Mouse (Mus musculus): ENCODE results near the gene Gm10097.

Gm10097 gene

DNA sequence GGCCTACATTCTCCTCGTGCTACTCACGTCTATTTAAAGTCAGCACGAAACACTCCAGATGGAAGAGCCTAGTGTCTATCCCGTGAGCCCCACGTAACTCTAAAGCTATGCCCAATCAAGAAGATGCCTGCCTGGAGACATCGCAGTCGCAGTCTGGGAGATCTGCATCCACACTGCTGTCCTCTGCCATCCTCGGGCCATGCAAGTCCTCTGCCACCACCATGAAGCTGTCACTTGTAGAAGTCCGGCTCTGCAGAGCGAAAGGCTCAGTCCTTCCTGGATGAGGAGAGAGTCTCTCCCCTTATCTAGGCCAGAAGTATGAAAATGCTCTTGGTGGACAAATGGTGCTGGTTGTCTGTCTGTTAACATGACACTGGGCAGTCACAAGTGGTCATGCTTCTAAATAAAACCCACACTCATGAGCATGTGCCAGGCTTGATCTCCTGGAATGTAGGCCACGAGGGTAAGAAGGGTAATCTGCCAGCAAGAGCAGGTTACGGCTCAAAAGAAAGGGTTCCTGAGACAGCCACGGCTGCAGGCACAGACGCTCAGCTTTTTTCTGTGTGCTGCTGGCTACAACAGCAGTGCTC lies at the start of gene Gm10097:
Gm10097 (plus strand) TSS at position 517 of the 590 bp plus-strand sequence.
- peak; percentile 53 to 54 for DNase-seq

DNA sequence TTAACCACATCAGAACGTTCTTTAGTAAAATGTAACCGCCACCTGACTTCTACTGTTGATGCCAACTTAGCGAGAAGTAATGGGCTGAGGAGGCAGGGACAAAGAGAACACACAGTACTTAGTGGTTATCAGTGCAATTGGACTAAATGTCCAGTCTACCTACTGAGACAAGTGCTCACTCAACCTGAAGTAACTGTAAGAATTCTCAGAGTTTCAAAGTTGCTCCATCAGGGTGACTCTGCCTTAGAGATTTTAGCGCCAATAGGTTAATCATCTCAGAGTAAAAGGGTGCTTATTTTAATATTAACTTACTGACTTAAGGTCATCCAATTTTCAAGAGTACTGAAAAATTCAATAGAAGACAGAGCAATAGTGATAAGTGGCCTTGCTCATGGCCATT lies 43.1 kb upstream of the Gm10097 start:
- DNase-seq = no peak

DNA sequence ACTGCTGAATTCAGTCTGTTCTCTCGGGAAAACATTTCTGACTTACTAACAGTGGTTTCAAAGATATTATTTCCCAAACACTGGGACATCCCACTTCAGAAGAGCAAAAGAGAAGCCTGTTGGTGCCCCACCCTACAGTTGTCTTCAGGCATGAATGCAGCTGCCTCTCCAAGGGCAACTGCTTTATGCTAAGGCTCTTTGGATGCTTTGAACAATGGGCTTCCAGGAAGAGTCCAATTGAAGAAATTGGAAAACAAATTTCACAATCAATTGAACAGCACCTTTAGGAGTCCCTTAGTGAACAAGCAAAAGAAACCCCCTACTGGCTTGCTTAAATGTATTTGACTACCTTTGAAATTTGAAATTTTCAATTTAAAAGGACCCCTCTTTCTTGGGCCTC lies 41.8 kb upstream of the Gm10097 start:
- DNase-seq = no peak

DNA sequence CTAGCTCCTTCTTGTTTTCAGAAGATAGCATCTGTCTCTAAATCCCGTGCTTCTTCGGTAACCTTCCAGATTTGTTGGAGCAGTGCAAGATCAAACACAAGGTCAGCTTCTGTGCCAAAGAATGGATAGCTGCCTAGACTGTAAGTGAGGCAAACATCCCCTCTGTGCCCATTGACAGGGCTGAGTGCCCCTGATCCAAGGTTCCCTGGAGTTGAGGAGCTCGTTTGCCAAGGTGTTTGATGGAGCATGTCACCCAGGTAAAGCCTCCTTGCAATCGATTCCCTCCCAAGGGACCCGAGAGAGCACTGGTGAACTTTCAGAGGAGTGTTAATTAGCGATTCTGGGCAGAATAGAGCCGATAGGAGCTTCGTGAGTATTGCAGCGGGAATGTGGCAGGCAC lies 40.7 kb upstream of the Gm10097 start:
- DNase-seq = no peak

DNA sequence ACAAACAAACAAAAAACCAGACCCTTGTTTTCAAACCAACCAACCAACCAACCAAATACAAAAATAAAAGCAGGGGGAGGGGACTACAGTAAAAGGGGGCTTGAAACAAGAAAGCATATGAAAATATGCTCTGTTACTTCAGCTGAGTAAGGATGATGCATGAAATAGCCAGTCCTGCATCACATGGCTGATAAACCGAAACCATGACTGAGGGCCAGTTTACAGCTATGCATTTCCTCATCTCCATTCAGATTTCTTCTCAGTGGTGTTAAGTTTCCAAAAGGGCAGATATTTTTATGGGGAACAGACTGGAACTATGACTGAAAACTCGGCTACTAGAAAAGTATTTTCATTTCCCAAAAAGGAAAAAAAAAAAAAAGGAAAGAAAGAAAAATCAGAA lies 39.8 kb upstream of the Gm10097 start:
- DNase-seq = no peak

DNA sequence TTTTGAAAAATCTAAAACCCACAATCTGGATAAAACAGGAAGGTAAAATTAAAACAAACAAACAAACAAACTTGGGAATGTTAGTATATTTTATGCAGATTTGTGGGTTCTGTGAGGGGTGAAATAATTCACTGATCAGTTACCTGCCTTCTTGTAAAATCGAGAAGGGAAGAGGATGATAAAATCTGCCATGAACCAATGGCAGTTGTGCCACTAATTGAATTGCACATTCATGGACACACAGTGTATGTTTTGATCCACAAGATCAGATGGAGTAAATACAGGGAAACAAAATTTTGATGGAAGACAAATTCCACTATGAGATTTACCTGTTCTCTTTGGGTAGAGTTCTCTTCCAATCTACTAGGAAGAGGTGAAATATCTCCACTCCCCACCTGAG lies 39.1 kb upstream of the Gm10097 start:
- no peak for DNase-seq

DNA sequence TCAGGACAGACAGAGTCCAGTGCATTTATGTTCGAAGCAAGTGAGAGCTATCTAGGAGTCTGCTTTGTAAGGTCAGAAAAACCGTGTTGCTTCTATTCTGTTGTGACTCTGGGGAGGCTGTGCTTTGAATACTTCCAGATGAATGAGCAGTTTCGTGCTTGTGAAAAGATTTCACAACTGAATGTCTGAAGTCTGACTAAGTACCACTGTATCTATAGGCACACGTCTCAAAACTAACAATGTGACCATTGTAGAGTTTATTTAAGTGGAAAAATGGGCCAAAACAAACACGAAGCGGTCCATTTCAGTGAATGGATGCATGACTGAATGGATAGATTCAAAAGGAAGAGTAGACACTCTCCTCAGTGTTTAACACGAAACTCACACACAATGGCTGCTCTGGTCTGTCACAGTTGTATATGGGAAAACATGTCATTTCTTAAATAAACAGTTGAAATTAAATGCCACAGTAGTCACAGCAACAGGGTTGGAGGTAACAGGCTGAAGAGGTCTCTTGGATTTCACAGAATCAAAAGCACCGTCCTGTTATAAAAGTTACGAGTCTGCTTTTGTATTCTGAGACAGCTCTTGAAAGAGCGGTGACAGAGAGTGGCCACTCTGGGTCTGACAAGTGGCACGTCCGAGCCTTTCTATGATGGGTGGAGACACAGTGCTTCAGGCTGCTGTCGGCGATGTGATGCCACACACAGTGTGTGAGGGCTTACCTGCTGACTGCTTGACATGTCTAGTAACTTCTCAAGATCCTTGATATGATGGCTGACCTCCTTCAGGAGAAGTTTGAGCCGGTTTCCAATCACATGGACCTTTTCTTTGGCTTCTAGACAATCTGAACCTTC lies 36.6 kb upstream of the Gm10097 start:
- no peak for DNase-seq

DNA sequence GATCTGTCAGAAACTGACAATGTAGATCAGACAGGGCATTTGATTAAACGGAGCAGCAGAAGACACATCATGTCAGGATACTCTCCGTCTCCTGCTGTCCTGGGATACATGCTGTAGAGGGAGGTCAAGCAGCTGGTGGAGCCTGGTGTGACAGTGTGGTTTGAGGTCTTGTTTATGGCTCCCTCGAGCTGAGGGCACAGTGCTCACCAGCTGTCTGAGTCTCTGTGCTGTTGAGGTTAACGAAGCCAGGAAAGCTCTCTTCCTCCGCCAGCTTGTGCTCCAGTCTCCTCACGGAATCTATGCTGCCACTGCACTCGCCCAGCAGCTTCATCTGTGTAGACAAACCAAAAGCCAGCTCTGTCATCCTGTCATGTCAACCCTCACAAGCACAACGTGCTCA lies 27.7 kb upstream of the Gm10097 start:
- DNase-seq = no peak

DNA sequence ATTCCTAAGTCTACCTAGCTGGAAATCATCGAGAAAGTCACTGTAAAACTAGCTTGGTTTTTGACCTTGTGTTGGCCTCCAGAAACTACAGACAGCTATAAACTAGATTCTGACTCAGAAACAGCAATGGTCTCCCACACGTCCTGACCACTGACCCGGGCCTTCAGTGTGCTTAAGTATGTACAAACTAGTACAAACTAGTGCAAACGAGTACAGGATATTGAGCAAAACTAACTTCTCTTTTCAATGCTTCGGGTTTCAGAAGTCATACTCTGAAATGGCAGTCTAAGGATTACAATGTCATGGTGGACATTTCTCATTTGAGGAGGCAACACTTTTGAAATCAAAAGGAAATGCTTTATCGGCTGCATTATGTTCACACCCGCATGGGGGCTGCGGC lies 24.5 kb upstream of the Gm10097 start:
- no peak for DNase-seq

DNA sequence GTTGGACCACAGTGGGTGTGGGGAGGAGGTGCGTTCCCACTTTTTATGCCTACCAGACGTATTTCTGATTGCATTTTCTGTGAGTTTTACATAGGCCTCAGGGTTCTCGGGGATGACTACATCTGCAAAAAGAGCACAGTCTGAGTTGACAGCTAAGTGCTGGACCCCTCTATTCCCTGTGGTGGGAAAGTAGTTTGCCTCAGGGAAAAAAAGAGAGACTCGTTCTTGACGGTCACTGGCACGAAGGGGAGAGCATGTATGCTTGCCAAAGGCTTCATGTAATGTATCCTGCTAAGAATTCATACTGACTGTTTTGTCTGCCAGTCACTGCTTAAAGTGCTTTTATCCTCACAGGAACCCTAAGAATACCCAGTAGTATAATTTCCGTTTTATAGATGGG lies 23.8 kb upstream of the Gm10097 start:
- DNase-seq = no peak

DNA sequence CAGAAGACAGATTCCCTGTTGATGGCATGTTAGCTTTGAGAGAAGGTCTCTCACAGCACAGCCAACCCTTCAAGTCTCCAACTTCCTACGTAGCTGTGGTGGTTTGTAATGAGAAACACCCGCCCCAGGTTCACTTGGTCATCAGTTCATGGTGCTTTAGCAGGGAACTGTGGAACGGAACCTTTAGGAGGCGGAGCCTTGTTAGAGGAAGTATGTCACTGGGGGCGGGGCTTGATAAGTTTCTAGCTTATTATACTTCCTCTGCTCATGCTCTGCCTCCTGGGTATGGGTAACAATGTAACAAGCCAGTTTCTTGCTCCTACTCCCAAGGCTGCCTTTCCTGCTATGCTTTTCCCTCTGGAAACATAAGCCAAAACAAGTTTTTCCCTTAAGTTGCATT lies 23.3 kb upstream of the Gm10097 start:
- no peak for DNase-seq

DNA sequence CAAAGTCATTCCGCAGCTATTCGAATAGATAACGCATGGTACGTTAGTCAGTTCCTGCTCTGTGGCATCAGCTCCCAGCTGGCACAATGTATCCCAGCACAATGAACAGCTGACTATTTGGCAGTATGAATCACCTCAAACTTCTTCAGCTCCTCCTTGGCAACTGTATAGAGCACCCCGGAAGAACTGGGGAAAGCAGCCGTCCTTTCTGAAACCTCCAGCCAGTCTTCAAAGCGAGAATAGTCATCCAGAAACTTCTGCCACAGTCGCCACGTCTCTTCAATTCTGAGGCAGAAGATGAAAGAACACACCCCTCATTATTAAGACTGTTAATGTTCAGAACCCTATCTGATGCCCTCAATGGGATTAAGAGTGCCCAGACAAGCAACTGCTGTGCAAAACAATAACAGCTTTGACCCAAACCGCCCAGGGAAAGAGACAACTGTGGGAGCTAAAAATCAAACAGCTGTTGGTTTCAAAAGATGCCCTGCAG lies 12.7 kb upstream of the Gm10097 start:
- DNase-seq = no peak

DNA sequence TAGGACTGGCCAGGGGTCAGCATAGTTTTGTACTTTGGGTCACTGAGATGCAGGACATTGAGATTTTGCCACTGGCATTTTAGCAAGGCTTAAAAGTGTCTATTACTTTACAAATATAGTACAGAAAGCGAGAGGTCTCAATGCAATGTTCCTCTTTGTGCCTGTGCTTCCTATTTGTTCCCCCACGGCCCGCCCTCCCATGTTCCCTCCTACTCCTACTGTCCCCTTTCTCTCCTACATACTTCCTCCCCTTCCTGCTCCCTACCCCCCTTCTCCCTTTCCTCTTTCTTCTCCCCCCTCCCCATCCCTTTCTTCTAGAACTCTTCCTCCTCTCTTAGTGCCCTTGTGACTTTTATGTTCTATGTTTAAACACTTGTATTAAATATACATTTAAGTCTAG lies 12.1 kb upstream of the Gm10097 start:
- no peak for DNase-seq

DNA sequence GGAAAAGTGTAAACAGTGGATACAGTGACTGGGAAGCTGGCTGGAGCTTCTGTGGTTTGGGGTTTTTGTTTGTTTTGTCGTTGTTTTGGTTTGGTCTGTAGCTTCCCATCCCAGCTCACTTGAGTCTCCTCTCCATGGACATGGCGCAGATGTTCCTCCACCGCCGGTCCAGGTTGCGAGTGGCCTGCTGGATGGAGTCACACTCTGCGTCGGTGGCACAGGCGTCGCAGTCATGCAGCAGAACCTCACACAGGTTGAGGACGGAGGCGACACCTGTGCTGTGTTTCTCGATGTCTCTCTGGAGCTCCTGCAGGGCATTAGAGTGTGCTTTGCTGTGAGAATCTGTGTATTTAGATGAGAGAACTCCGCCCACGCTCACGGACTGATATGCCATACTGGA lies 11.3 kb upstream of the Gm10097 start:
- DNase-seq = no peak

DNA sequence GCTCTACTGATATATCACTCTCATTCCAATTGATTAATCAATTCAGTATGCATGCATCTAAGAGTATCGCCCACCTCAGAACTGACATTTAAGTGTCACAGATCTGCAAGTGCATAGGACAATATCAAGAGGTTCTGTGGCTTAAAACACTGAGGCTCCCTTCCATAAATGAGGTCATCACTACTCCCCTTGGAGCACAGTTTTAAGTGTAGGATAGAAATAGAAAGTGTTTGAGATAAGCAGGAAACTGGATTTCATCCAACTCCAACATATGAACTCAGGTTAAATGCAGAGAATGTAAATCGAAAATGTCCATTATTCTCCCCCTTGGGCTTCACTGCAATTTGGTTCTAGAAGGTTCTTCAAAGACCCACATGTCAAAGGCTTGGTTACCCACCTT lies 10.1 kb upstream of the Gm10097 start:
- no peak for DNase-seq

DNA sequence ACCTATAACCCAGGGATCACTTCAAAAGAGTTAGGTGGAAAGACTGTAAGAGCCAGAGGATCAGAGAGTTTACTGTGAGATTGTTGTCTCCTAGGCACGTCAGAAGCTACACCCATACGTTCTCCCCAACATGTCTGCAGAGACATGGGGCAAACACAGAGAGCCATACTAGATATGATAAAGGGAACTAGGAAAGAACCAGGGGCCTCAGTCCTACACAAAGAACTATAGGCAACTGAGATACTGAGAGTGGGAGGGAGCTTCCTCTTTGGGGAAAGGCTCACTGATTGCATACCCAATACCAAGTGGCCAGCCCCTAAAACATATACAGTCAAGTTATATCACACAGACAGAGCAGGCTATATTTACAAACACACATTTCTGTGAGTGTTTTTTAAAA lies 9.0 kb upstream of the Gm10097 start:
- no peak for DNase-seq

DNA sequence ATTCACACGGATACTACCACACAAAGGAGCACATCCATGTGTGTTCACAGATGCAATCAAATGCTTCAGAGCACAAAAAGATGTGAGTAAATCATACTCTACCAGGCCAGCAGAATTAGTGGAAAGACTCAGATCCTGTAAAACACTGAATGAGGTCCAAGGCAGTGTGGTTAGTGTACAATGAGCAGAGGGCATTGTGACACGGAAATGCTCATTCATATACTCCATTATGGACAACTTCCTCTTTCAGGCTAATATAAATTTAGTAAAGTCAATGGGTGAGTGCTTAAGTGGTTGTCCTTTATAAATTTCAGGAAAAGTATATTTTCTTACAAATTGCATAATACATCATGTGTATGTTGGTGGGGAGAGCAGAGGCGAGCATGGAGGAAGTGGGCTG lies 1.9 kb upstream of the Gm10097 start:
- no peak for DNase-seq

DNA sequence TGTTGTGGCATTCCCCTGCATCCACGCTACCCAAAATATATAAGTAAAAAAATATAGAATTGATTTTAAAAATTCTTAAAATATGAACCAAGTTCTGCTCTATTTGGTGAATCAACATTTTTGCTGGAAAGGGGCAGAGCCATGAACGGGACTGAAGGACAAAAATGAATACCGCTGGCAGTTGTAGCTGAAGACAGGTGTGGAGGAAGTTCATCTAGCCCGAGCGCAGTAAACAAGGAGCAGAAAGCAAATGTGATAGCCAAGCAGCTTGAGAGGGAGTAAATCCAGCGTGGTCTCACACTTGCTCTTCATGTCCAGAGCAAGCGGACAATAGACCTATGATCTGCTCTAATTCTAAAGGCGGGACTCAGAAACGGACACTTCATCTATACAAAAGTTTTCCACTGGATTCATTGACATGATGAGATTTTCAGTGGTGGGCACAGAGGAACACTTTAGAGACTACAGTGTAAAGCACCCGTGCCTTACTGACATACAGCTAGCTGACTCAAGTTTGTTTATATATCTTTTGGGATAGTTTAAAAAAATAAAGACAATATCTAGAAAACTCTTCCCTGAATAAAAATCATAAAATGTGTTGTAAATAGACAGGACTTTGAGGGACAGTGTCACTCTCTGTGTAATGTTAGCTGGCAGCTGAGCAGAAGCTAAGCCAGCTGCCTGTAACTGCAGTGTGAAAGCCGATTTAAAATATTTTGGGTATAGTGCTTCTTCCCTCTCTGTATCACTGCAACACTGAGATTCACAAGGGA lies 1.4 kb downstream of the Gm10097 start:
- DNase-seq = no peak

DNA sequence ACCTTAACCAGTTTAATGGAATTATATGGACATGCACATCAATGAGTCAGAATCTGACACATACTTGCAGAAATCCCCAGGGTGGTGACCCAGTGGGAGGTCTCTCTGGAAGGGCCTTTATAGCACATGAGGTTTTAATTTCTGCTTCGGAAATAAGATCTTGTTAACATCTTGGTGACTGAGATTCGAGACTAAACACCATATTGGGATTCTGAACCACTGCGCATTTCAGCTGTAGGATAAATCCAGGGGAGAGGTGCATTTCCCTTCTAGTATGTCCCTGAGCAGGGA lies 1.9 kb downstream of the Gm10097 start:
- no peak for DNase-seq

DNA sequence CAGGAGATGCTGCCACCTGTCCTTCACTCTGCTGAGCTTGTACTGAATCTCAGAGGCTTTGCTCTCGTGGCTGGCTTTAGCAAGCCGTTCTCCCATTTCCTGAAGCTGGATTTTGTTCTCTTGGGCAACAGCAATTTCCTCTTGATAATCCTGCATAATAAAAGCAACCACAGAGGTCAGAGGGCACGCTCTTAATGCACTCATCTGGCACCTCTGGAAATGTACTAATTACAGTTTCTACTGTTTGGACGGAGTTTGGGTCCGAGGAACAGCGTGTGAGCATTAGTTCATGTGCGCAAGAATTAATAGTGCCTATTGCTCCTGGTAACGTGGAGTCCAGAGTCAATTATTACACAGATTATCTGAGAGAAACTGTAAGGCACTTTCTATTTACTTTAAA lies 3.1 kb downstream of the Gm10097 start:
- DNase-seq = no peak

DNA sequence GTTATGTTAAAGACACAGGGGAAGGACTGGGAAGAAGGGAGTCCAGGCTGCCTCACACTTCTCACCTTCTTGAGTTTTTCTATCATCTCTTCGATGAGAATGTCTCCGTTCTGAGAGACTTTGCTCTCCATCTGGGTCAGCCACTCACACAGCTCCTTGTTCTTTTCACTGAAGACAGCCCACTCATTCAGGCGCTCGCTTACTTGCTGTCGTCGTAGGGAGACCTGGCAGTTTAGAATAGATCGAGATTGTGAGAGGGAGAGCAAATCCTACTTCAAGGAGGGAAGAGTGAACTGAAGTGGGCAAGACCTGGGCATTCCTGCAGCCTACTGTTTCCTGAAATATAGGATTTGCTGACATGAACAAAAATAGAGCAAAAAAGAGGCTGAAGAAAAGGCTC lies 6.7 kb downstream of the Gm10097 start:
- DNase-seq = no peak

DNA sequence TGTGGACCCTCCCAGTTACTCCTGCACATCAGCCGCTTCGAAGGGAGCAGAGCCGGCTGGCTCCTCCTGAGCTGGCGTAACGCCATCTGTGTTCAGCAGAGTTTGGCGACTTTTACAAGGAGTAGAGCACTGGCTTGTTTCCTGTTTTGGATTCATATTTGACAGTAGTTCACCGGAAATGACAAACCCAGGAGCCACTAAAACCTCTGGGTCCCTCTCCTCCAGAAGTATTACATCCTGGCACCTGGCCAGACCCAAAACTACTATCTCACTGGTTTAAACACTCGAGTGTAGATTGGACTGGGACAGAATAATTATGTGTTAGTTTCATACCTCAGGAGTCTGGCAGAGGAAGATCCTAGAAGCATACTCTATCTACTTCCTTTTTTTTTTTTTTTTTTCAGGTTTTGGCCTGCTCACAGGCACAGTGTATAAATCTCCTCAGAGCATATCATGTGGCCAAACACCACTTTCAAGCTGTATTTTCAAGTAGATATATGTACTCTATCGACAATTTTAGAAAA lies 11.0 kb downstream of the Gm10097 start:
- peak; percentile 52 to 65 for DNase-seq

DNA sequence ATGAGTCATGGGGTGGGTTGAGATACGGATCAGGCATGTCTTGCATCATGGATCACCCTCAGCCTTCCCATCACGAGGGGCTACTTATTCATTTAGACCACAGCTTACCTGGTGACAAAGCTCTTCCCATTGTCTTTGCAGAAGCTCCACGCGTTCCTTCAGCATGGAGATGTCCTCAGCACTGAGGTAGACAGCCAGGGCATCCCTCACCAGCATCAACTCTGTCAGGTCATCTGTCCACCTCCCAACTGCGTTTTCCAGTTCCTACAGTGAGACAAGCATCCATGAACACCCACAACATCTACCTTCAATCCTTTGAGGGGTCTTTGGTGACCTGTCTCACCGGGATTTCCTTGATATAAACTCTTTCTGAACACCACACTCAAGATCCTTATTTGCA lies 14.7 kb downstream of the Gm10097 start:
- DNase-seq = no peak

DNA sequence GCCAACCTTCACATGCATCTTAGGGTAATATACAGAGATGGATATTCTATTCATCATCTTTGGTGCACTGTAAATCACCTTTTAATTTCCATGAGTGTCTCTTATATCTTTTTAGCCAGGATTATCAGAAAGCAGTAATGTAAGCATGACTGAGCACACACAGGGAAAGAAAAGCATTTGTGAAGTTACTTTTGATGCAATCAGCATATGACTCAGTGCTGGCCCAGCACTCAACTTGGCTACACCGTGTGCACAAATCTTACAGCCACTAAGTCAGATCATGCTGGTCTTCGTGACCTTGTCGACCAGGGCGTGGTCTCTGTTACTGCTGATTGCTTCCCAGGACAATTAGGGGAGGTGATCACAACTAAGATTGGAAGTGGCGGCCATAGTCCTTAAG lies 16.8 kb downstream of the Gm10097 start:
- no peak for DNase-seq

Measured in cerebellum, postnatal 25 days (tissue).